Mouse (Mus musculus): ENCODE measurements around the gene Ddx52.

Ddx52 gene

DNA sequence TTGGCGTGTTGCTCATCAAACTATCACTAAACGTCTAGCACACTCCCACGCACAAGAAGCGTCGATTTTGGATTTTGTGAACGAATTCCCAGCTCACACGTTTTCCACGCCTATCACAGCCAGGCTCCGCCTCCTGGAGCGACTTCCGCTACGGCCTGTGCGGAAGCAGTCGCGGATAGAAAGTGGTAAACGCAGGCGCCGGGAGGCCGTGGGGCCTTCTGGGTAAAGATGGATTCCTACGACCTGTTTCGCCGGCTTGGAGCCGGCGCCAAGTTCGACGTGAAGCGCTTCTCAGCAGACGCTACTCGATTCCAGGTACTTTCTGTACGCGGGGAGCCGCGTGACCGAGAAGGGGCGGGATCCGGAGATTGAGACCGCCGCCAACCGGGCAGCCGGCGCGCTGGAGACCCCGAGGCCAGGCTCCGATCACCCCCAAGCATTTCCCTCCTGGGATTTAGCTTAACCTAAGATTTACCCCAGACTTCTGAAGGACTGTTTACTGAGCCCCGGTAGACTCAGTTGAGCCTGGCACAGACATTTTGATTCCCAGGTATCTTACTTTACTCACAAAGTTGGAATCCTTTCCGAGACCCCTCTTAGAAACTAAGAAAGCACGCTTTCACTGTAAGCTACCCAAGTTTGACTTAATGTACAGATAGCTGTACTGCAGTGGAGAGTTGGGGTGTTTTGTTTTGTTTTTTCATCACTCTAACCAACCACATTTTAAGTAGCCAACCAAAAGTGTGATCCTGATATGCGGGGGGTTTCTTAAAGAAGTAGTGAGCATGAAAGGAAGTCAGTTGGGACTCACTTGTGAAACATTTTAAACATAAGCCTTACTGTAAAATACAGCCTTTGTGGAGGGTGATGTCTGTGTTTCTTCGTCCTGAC, at the start of gene Ddx52:
Gene Ddx52 (plus strand): TSS at position 113 of the 891 bp plus-strand sequence.
- DNase-seq: peak; percentile 94

DNA sequence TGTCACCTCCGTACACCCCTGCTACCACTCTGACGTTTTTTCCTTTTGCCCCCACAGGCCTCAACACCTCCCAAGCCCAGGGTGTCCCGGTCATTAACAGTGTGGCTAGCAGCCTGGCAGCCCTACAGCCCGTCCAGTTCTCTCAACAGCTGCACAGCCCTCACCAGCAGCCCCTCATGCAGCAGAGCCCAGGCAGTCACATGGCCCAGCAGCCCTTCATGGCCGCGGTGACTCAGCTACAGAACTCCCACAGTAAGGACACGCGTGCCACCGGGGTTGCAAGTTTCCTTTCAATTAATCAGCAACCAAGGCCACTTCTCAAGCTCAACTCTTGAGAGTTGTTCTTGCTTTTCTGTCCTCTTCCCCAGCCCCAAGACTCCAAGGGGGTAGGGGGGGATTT, 48.5 kb upstream of the Ddx52 start:
- DNase-seq: no peak

DNA sequence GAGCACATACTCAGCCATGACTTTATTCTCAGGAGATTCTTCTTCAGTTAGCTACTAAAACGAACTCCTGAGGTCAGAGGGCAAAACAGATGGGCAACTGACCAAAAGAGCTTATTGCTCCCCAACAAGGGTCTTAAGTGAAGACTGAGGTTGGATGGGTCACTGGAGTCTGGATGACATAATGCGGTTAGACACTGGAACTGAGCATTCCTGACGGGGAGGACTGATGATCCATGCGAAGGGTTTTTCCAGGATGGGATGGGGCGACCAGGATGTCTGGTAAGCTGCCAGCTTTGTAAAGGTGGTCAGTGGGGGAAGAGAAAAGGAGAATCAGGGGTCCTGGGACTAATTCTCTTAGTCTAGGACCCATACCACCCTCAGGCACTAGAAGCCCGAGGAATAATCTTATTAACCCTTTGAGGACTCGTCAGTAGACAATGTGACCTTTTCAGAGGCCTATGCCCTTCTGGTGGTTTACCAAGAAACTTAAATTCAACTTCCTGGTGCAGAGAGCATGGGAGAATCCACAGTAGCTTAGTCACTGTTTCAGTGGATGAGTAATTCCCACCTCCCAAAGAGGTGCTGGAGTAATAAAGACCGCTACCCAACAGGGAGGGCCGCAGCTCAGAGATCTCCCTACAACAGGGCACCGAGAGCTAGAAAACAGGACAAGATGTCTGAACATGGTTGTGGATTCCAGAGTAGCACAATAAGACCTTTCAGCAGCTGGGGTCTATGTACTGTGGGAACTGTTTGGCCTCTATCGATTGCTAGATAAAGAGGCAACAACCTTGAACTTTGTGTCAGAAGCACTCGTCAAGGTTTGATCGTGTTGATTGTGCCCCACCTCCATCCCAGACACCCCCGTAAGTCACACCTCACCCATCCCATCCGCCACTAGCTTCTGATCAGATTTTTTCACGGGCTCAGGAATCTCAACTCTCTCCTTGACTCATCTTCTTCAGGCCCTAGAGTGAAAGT, 45.1 kb upstream of the Ddx52 start:
- DNase-seq: no peak

DNA sequence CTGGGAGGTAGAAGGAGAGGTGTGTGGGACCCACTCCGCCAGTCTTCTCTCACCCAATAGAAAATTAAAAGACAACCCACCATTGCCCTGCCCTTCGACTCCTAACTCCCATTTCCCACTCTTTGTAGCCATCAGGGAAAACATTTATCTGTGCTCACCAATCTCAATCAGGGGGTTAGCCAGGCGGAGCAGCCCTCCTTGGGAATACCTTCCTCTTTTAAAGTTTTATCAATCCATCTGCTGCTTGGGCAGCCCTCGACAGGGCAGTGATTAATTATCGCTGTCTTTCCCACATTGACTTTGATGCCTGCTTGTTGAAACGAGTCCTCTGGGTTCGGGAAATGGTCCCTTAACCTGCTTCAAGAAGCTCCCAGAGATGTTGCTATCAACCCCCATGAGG, 44.3 kb upstream of the Ddx52 start:
- DNase-seq: no peak

DNA sequence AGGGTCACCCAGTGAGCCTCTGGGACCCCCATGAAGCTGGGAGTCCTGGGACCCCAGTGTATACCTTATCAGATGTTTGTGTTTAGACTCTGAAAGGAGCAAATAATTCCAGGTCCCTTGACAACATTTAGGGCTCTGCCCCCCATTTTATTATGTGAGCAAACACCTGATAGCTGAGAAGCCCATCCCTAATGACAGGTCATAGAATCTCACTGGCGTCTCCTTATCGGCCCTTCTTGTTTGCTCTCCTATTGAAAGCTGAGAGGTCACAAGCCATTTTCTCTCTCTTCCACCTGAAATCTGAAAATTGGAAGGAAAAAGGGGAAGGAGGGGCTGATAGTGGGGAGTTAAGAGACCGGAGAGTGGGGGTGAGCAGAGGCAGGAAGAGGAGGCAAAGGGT, 39.0 kb upstream of the Ddx52 start:
- DNase-seq: no peak

DNA sequence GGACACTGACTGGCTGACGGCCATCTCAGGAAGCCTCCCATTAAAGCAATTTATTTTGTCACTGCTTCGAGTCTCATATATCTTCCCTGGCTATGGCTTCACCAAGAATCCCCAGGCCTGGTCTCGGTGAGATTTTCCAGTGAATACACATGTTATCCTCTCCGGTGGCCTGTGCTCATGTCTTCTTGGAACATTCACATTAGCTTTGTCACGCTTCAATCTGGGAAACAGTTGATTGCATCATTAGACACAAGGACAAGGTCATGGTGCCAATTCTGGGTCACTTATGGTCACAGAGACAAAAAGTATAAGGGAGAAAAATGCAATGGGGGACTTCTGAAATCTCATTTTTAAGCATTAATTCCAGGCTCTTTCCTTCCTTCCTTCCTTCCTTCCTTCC, 36.1 kb upstream of the Ddx52 start:
- no peak for DNase-seq

DNA sequence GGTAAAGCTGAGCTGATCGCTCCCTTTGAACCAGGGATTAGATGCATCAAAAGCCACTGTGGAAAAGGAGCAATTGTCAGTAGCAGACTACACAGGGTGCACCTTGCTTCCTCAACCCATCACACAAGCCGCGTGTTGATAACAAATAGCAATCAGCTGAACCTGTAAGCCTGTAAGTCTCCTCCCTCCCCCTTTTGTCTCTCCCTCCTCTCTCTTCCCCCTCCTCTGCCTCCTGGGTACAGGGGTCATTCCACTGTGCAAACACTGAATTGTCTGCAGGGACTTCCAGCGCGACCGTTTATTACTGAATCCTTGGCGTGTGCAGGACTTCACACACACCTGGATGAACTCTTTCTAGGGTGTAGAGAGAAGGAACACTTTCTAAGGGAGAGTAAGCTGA, 33.5 kb upstream of the Ddx52 start:
- DNase-seq: no peak

DNA sequence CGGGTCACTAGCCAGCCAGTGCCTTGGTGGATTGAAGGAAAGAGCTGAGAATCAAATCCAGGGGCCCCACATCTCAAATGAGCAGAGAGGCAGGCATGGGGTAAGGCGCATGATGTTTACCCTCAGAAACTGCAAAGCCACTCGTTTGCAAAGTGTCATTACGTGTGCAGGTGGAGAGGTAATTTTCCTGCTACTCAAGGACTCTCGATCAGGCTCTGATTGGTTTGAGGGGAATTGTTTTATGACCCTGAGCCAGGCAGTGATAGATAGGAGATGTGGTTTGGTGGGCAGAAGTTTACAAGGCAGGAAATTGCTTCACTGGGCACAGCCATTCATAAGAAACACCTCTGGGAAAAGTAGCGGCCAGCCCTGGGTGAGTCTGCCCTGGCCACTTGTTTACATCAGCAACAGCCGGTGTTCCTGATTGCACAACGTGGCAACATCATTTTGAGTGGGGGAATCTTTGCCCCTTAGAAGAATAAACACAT, 28.0 kb upstream of the Ddx52 start:
- no peak for DNase-seq

DNA sequence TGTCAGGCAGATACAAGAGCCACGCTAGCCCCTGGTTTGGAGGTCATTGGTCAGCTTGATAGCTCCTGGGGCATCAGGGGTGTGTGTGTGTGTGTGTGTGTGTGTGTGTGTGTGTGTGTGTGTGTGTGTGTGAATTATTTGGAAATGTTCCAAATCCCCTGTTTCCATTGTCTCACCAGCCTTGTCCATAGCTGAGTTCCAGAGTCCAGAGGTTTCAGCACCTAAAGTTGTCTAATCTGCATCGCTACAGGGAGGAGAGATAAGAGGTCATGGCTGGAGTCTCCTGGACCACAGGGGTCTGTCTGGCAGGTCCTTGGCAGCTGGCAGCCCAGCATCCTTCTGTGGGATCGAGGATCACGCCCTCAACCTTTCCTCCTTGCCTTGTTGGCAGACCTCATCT, 27.4 kb upstream of the Ddx52 start:
- no peak for DNase-seq

DNA sequence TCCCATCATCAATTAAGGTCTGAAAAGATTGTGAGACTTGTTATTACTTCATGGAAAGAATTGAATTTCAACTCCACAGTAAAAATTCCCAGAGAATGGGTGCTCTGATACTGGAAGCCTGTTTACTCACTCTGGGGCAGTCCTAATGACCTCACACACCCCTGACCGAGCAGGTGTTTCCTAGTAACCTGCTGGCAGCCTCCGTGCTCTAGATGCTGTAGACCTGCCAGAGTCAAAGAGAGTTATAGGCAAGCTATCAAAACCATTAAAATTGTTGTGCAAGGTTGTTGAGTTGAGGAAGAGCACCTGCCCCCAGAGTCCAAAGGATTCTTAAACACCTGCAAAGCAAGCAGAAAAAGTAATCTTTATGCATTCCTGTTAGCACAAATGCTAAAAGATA, 19.3 kb upstream of the Ddx52 start:
- DNase-seq: no peak

DNA sequence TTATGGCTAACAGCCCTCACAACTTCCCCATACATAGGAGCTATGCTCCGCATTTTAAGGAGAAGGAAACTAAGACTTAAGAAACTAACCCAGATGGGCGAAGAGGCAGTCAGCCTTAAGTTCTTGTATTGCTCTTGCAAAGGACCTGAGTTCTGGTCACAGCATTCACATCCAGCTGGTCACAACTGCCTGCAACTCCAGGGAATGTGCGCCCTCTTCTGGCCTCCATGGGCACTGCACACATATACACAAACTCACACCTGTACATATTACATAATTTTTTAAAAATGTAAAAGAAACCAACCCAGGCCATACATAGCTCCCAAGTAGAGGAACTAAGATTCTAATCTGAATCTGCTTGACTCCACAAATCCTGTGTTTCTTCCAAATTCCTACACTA, 14.8 kb upstream of the Ddx52 start:
- DNase-seq: no peak

DNA sequence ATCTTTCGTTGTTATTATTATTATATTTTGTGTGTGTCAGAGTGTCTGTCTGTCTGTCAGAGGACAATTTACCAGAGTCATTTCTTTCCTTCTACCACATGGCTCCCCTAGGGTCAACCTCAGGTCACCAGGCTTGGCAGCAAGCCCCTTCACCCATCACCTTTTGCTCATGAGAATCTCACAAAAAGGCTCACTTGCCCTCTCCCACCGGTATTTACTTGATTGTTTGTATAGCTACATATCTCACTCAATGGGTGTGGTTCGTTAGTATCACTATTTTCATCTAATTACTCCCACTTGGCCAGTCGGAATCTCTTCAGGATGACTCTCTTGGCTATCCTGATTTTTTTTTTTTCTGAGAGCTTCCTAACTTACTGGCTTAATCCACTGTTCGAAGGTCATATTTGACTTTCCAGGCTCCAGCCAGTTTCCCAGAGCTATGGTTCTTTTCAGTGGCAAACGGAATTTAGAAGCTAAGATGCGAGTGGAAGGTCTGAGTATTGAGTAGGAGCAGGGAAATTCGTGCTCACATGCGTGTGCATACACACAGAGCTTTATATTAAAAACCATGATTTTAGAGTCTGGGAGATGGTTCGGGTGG, 9.3 kb upstream of the Ddx52 start:
- DNase-seq: no peak

DNA sequence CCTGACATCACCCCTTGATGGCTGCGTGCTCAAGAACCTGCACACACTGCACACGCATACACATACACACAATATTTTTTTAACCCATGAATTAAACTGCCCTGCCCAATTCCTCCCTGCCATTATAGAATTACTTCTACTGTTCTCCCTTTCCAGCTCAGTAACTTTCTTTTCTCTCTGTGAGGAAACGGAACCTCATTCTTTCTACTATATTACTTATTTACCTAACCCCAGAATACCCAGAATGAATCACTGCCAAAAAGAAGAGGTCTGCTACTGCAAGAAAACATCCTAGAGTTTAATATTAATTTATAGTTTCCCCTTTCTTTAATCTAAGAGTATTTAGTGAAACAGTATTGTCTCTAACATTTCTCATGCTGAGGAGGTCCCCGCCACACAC, 8.5 kb upstream of the Ddx52 start:
- no peak for DNase-seq

DNA sequence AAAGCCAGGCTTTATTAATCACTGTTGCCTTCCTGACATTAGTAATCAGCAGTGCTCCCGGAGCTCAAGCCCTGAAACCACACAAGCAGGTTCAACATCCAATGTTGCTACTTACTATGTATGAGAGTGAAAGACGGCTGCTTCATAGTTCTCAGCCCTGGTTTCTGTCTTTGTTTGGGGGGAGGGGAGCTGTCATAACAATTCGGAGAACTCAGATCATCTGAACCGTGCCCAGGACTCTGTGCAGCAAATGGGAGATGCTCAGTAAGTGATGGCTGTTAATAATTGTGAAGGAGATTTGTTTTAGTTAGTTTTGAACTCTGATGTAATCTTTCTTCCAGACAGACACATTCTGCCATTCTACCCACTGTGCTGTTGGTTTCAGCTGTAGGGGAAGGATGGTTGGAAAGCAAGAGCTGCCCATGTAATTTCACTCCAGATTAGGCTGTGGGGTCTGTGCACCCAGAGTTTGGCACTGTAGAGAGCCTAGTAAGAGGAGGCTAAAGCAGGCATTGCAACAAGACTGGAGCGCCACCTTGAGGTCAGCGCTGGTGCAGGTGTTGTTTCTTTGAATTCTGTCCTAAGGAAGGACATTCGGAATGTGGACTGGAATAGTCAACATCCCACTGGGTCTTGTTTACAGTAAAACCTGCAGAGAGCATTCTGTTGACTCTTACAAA, 5.7 kb upstream of the Ddx52 start:
- DNase-seq: peak; percentile 84

DNA sequence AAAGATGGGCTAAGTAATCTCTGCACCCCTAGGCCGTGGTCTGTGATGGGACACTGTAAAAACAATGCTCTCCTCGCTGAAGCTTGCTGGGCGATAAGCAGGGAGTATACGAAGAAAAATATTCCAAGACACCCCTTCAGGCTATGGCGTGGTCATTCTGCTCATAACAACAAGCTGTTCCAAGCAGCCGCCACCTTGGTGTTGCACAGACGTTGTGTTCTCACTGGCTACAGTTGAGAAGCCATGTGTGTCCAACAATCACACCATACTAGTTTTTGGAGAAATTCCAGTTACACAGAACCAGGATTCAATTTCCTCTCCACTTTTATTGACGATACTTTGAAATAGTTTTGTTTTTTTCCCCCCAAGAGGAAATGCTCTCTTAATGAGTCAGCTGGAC, 3.3 kb upstream of the Ddx52 start:
- no peak for DNase-seq

DNA sequence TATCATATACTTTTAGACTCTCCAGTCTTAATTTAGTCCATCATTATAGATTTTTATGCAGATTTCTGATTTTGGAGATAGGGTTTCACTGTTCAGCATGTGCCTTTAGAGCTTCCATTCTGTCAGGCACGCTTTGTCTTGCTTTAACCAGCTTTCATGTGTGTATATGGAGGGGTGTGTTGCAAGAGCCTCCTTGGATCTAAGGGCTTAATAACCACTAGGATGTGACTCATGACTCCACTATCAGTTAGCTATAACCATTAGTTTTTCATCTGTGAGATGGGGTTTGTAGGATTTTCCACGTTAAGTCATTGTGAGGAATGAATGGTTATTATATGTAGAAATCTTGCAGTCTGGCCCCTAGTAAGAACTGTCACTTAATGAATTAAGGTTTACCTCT, 15.0 kb downstream of the Ddx52 start:
- no peak for DNase-seq

DNA sequence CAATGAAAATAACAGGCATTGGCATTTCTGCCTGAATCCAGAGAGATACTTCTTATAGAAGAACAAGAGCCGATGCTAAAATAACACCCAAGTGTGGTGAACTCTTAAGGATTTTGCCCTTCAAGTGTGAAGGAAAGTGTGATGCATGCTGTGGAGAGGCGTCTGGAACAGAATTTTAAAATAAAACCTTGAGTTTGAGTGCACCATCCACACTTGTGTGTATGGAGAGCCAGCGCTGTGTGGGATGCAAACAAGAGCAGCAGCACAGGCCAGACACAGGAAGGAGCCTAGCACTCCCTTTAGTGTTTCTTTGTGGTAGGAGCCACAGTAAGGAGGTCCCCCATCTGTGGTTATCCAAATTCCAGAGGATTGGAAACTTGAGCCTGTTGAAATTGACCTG, 20.1 kb downstream of the Ddx52 start:
- no peak for DNase-seq

DNA sequence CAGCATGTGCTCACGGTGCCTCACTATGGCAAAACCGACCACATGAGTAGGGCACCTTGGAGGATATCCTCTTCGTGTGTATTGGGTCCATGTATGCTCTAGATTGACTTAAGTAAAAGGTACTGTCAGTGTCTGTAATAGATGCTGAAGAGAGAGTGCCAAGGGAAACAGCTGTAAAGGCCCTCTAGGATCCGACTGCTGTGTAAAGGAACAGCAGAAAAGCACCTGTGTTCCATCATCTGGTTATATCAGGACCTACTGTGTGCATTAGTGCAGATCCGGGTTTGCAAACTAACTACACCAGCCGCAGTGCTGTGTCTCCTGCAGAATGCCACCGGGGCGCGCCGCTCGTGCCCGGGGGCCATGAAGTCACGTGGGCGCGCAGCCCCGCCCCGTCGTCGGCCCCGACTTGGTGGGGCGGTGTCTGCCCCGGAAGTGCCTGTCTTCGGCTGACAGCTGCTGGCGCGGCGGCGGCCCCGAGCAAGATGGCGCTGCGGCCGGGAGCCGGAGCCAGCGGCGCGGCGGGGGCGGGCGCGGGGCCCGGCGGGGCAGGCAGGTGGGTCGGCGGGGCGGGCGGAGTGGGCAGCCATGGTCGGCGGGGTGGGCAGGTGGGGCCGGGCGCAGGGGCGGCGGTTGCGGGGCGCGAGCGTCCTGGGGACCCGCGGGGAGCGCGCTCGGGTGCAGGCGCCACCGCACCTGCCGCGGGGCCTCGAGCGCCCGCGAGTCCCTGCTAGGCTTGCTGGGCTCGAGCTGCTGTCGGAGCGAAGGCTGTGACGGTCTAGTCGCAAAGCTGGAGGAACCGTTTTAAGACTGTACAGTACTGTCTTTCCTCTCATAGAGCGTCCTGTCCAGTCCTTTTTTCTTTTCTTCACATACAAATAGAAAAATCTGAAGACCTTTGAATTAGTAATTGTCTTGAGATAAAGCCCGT, 22.4 kb downstream of the Ddx52 start, which contains the start of gene Synrg:
Gene Synrg (plus strand): TSS at position 438 of the 931 bp plus-strand sequence.
- peak; percentile 93 for DNase-seq

DNA sequence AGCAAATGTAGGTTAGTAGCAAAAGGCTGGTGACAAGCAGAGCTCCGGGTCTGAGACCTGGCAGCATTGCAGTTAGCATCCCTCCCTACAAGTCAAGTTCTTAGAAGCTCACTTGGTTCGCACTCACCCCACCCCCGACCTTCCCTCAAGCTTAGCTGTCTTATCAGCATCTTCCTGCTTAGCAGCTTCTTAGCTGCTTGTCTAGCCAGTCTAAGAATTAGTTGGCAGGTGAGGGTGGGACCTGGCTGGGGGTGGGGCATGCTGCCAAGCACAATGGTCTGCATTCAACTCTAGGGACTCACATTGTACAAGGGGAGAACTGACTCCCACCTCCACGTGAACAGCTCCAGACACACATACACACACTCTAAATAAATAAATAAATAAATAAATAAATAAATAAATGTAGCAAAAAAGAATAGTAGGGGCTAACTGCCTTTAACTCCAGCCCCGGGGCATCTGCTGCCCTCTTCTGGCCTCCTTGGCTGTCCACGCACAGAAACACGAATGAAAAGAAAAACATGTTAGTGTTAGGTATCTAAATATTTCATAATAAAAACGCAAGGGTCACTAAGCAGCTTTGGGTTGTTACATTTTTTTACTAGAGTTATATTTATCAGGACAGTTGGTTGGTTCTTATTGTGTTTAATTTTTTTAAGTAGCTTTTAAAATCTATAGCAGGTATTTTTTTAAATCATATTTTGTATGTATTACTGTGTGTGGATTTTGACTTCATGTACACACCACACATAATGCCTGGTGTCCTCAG, 25.8 kb downstream of the Ddx52 start:
- peak; percentile 51 for DNase-seq

DNA sequence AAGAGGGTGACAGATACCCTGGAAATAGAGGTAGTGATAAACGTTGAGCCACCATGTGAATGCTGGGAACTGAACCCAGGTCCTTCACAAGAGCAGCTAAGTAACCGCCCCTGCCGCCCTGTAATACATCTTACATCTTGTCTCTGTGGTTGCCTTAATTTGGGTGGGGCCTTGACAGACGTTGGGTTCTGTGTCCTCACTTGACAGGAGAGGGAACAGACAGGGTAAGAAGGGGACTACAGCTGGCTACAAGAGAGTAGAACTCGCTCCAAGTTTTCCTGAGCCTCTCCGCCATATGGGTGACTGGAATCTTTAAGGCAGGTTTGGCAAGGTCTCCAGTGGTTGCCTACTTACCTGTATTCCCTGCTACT, 26.3 kb downstream of the Ddx52 start:
- no peak for DNase-seq

DNA sequence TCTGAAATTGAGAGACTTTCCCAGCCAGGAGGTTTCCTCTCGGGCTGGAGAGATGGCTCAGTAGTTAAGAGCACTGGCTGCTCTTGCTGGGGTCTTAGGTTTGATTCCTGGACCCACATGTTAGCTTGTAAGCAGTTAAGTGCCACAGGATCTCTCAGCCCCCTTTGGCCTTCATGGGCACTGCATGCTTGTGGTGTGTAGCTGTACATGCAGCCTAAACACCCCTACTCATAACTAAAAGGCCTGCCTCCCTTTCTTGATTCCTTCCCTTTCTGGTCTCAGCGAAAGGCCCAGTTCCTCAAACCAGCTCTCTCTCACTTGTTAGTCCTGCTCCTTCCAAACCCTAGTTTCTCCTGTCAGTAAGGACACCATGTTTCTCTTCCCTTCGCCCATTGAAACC, 27.2 kb downstream of the Ddx52 start:
- DNase-seq: no peak
